Mouse (Mus musculus): ENCODE results near the gene Zfp934. TPM values are rescaled to one million over a fixed set of nuclear protein-coding genes. Genes with fewer than 3 reads are reported as not detected.
"Not testable (repeated sequence)": the region's sequence is repeated elsewhere in the genome, so short reads cannot be mapped to it uniquely, and the experiment has no call there.

The Zfp934 gene
- 1 to 10 TPM; 5.0 to 5.6 TPM for total RNA-seq (2021)
- long read RNA-seq, experiment 1, partial matches to known transcripts = 0 of 5 reads
- long read RNA-seq, experiment 1, other reads (novel, unspliced or antisense) = 3 of 5 reads
- long read RNA-seq, experiment 2, partial matches to known transcripts = 0 of 2 reads
- long read RNA-seq, experiment 2, other reads (novel, unspliced or antisense) = 1 of 2 reads

DNA sequence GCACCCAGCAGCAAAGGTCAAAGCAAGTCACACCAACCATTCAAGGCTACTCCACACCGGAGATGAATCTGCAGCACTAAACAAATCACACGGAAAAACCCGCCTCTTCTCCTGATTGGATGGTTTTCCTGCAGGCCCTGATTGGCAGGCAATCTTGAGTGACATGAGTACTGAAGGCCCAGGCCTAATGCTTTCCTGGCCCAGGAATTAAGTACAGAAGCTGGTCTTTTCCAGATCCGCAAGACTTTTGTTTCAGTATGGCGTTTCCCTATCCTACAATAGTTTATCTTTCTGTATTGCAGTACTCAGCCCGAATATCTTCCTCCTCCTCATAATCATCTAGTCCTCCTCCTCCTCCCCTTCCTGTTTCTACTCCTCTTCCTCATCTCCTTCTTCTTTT, at the start of gene Zfp934:
Gene Zfp934 (minus strand): TSS at position 101 of the 400 bp plus-strand sequence.
- DNase-seq (ENCODE audit: low spot score in 2 of 2); intact Hi-C loops (cut with DNase I): not testable (repeated sequence)

DNA sequence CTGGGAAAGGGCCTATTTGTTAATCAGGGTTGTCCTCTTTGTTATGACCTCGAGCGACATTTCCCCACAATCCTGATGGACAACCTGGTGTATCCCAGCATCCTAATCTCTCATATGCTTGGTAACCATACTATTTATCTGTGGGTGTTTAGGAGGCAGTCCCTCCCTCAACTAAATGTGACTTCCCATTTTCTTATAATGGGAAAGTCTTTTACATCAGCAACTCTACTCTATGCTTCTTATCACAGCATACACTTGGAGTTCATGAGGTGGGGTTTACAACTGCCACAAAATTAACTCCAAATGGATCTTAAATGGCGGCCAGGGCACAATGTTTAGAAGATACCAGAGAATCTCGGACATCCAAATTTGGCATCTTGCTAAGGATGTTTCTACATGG, 46.5 kb upstream of the Zfp934 start:
- intact Hi-C loops (cut with DNase I); DNase-seq (ENCODE audit: low spot score in 2 of 2): not testable (repeated sequence)

DNA sequence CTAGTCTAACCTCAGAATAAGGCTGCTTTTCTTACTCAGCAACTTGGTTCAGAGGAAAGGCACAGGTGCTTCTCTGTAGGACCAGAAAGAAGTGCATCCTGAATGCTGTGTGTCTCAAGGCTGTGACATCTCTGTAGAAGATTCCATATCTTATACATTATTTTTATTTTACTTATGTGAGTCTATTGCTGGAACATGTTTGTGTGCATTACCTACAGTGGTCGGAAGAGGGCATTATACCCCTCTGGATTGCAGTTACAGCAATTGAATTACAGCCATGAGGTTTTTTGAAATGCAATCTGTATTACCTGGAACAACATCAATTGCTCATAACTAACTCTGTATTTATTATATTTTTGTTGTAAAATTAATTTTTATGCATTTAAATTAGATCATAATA, 9.3 kb downstream of the Zfp934 start:
- peak; percentile 1 to 29 for DNase-seq (ENCODE audit: low spot score in 2 of 2)
- intact Hi-C loops (cut with DNase I) = not testable (repeated sequence)

DNA sequence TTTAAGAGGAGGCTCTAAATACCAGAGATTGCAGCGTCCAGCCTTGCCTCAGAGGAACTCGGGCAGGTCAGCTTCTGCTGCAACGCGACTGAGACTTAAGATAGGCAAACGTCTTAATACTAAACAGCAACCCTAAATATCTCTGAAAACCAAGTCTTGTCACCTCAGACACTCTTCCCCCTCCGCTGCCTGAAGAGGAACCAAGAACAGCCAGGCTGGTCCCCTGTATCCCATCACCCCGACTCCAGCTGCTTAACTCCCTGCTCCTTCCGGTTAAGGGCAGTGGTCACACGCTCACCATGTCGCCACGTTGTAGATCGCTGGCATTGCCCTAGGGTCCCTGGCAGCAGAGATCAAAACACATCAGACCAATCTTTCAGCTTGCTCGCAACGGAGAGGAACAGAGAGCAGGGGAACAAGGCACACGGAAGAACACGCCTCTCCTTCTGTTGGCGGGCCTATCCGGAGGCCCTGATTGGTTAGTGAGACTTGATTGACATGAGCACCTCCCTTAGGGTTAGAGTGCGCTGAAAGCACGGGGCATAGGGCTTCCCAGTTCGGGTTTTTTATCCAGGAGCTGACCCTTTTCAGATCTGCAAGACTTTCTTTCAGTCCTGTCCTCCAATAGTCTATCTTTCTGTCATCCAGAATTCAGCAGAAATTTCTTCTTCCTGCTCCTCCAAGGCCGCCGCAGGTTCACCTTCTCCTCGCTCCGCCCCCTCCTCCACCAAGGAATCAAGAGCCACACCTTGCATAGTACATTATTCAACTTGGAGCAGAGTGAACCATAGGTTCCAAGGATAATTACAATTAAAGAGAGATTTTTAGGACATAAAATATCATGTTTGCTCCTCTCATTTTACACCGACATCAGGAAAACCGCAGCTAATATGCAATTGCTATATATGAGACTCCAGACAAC, 12.5 kb downstream of the Zfp934 start, which contains the start of gene Zfp935:
Gene Zfp935 (minus strand): TSS at position 323 of the 922 bp plus-strand sequence.
- DNase-seq (ENCODE audit: low spot score in 2 of 2) = peak; percentile 63 to 64
- intact Hi-C loops (cut with DNase I) = not testable (repeated sequence)

DNA sequence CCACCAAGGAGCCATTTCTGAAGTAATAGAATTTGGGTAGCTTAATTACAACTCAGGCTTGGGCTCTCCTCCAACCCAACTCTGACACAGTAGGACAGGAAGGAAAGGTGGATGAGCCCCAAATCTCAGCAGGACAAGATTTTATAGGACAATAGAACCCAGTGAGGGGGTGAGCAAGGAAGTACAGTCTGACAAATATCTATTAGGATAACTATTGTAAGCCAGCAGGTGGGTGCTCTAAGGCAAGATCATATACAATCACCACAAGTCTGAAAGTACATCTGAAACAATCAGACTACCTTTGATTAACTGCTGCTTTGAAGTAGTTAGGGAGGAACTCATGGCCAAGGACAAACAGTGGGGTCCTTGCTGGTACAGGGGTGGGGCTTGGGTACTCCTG, 40.9 kb downstream of the Zfp934 start:
- DNase-seq (ENCODE audit: low spot score in 2 of 2); intact Hi-C loops (cut with DNase I): not testable (repeated sequence)

DNA sequence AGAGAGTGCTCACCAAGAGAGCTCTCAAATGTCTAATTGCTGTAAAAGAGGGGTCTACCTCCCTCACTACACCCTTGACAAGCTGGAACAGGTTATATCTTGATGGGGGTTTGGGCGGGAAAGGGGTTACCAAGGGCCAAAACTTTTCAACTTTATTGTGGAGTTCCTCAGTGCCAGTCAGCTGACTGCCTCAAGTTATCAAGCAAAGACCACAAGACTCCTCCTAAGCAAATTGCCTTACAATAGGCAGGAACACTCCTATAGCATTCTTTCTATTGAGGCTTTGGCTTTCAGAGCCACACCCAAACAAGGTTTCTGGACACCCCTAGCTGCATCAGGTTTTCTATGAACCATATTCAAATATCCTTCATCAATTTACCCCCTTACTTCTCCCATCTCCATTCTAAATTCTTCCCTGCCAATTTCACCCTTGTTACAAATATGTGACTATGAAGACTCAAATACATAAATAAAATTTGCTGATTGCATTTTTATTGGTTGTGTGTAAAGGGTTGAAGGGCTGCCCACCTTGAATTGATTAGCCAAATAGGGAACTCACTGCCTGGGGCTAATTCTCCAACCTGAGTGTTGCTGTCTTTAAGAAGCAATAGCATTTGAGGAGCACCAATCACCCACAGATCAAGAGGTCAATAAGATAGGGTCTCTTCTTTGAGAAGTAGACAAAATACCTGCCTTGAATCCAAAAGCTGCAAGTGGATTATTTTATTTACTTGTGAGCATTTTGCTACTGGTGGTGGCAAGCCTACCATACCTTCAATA, 60.2 kb downstream of the Zfp934 start:
- DNase-seq (ENCODE audit: low spot score in 2 of 2); intact Hi-C loops (cut with DNase I): not testable (repeated sequence)

DNA sequence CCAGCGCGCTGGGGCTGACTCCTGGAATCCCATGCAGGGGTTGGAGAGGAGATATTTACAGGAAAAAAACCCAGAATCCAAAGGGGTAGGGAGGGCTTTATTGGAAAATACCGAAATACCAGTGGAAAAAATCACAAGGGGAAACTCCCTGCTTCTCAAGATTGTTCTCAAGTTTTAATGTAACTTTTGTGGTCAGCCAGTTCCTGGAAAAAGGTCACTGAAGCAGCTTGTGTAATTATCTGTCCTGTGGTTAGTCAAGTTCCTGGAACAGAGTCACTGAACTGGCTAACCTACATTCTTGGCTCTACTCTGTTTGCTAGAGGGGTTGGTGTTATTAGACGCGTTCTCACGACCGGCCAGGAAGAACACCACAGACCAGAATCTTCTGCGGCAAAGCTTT, 98.3 kb downstream of the Zfp934 start:
- not testable (repeated sequence) for DNase-seq (ENCODE audit: low spot score in 2 of 2)
- intact Hi-C loops (cut with DNase I) = loop anchor here (10.0 kb wide), 1 partner anchor 382 kb away; the partner anchor contains the start of gene Fbp2

DNA sequence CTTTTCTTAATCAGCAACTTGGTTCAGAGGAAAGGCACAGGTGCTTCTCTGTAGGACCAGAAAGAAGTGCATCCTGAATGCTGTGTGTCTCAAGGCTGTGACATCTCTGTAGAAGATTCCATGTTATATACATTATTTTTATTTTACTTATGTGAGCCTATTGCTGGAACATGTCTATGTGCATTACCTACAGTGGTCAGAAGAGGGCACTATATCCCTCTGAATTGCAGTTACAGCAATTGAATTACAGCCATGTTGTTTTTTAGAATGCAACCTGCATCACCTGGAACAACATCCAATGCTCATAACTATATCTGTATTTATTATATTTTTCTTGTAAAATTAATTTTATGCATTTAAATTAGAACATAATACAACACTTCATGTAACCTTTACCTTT, 101.1 kb downstream of the Zfp934 start:
- intact Hi-C loops (cut with DNase I) = loop anchor here (10.0 kb wide), 1 partner anchor 385 kb away; the partner anchor contains the start of gene Fbp2
- DNase-seq (ENCODE audit: low spot score in 2 of 2) = peak; percentile 30 to 47

DNA sequence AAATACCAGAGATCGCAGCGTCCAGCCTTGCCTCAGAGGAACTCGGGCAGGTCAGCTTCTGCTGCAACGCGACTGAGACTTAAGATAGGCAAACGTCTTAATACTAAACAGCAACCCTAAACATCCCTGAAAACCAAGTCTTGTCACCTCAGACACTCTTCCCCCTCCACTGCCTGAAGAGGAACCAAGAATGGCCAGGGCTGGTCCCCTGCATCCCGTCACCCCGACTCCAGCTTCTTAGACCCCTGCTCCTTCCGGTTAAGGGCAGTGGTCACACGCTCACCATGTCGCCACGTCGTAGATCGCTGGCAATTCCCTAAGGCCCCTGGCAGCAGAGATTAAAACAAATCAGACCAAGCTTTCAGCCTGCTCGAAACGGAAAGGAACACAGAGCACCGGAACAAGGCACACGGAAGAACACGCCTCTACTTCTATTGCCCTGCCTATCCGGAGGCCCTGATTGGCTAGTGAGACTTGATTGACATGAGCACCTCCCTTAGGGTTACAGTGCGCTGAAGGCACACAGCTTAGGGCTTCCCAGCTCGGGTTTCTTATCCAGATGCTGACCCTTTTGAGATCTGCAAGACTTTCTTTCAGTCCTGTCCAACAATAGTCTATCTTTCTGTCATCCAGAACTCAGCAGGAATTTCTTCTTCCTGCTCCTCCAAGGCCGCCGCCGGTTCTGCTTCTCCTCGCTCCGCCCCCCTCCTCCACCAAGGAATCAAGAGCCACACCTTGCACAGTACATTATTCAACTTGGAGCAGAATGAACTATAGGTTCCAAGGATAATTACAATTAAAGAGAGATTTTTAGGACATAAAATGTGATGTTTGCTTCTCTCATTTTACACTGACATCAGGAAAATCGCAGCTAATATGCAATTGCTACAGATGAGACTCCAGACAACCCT, 104.3 kb downstream of the Zfp934 start, which contains the start of gene Gm49359:
Gene Gm49359 (minus strand): TSS at position 409 of the 911 bp plus-strand sequence.
- intact Hi-C loops (cut with DNase I) = not testable (repeated sequence)

More for the DNA sequence above, 104.3 kb downstream of the Zfp934 start, which contains the start of gene Gm49359:
- DNase-seq (ENCODE audit: low spot score in 2 of 2) = peak; percentile 91 to 95

Small RNA genes lying within 50 kb of the gene (microRNA-seq; reads per million reads assigned to microRNA genes)
- 0 to 1.1 reads per million in 2 experiments for gene Gm22256

Other genes with a start within 250 kb of the Zfp934 start
- 1 to 10 TPM; 1.2 to 1.3 TPM for gene Gm3604, start 188.0 kb downstream of the Zfp934 start, total RNA-seq (2021)
- 10 to 100 TPM; 12.8 to 15.6 TPM for gene Gm49359, start 104.4 kb downstream of the Zfp934 start, total RNA-seq (2021)
- gene Zfp935, start 12.7 kb downstream of the Zfp934 start, total RNA-seq (2021) = under 1 TPM in 1 of 2 experiments, not detected in 1; 0.77 TPM
- gene 6720489N17Rik, start 53.0 kb upstream of the Zfp934 start, total RNA-seq (2021) = 1 to 10 TPM; 2.5 to 3.3 TPM
- gene Platr25, start 189.5 kb upstream of the Zfp934 start, total RNA-seq (2021) = 10 to 100 TPM in 1 of 2 experiments, 1 to 10 TPM in 1; 9.7 to 12.4 TPM
- 1 to 10 TPM; 4.0 to 4.8 TPM for gene Gm5141, start 214.6 kb upstream of the Zfp934 start, total RNA-seq (2021)